Mouse (Mus musculus) midbrain, embryonic 11.5 days (tissue): ENCODE measurements at regions not wholly inside any gene's neighbourhood (a gene's known extent, or its start where the extent isn't known, plus 50 kb on each side); places are given as distances from the start of the nearest gene placed in this dataset.
"Not testable (repeated sequence)": the region's sequence is repeated elsewhere in the genome, so short reads cannot be mapped to it uniquely, and the experiment has no call there.

Source experiments
- ATAC-seq: fragments of 200-750 bp; cut with Nextera tagmentation; 2 replicates; pipeline ENCODE4 v1.8.0; 2017; ENCODE audit warnings: moderate TSS enrichment, moderate library complexity; ENCODE audit not compliant: low FRiP score
- DNase-seq: peaks from one replicate; pipeline ENCODE4 v3.0.0; 2015; ENCODE audit warnings: low spot score; ENCODE audit errors: missing footprints
- H3K27ac ChIP-seq: fragments of 300-500 bp; sonication (generic); 2 replicates; pipeline ENCODE4 v1.5.1; 2014; ENCODE audit warnings: low read depth, low read length
- H3K27me3 ChIP-seq: fragments of 300-500 bp; sonication (generic); 2 replicates; pipeline ENCODE4 v1.6.1; 2014; ENCODE audit warnings: mild to moderate bottlenecking, low read length, moderate library complexity, mixed read lengths; ENCODE audit not compliant: control insufficient read depth, insufficient read depth
- H3K36me3 ChIP-seq: fragments of 300-500 bp; sonication (generic); 2 replicates; pipeline ENCODE4 v1.6.1; 2014; ENCODE audit warnings: mild to moderate bottlenecking, low read length, moderate library complexity, mixed read lengths; ENCODE audit not compliant: control insufficient read depth, insufficient read depth
- H3K4me1 ChIP-seq: fragments of 300-500 bp; sonication (generic); 2 replicates; pipeline ENCODE4 v1.6.1; 2014; ENCODE audit warnings: low read length; ENCODE audit not compliant: control insufficient read depth, insufficient read depth
- H3K4me2 ChIP-seq: fragments of 300-500 bp; sonication (generic); 2 replicates; pipeline ENCODE4 v1.6.1; 2014; ENCODE audit warnings: mild to moderate bottlenecking, moderate library complexity
- H3K4me3 ChIP-seq: fragments of 300-500 bp; sonication (generic); 2 replicates; pipeline ENCODE4 v1.5.1; 2014; ENCODE audit warnings: low read depth, low read length
- H3K9ac ChIP-seq: fragments of 300-500 bp; sonication (generic); 2 replicates; pipeline ENCODE4 v1.6.1; 2014; ENCODE audit warnings: low read length
- H3K9me3 ChIP-seq: fragments of 300-500 bp; sonication (generic); 2 replicates; pipeline ENCODE4 v1.6.1; 2016; ENCODE audit warnings: low read length; ENCODE audit not compliant: control insufficient read depth
- WGBS: fragments of 180-500 bp; shearing (Covaris S2); extraction: QIAGEN DNeasy Blood & Tissue Kit; methylation state at CpG from one replicate; pipeline ENCODE4 v1.1.7; 2014; 5-methylcytosine and 5-hydroxymethylcytosine counted together

GRCm38 (mm10) chrX:110269652-110270051 is 544.4 kb upstream of the Pou3f4 start:
- no peak for ATAC-seq
- no peaks in the 10 kb centered on the region for H3K4me1 ChIP-seq
- no peak overlapping the region for H3K9ac ChIP-seq
- no peaks in the 10 kb centered on the region for H3K27me3 ChIP-seq
- no peak overlapping the region for H3K27ac ChIP-seq
- DNase-seq = no peak
- H3K36me3 ChIP-seq = no peaks in the 10 kb centered on the region
- no peak overlapping the region for H3K4me3 ChIP-seq
- H3K9me3 ChIP-seq = no peaks in the 10 kb centered on the region
- no peak overlapping the region for H3K4me2 ChIP-seq

GRCm38 (mm10) chrX:110274277-110274676 is 539.8 kb upstream of the Pou3f4 start:
- 96% methylated on average over 2 of the region's 3 CpGs for WGBS
- not testable (repeated sequence) for H3K4me2 ChIP-seq, H3K4me1 ChIP-seq

GRCm38 (mm10) chrX:110275390-110275789 is 538.7 kb upstream of the Pou3f4 start:
- DNase-seq (no peak), ATAC-seq (no peak)
- H3K9me3 ChIP-seq = no peaks in the 10 kb centered on the region; the same call in 1 of the 2 replicates
- H3K9ac ChIP-seq = no peak overlapping the region
- H3K27me3 ChIP-seq = no peaks in the 10 kb centered on the region
- 96% methylated on average over 4 of the region's 4 CpGs for WGBS
- H3K4me1 ChIP-seq = no peaks in the 10 kb centered on the region
- H3K4me2 ChIP-seq = no peak overlapping the region
- H3K4me3 ChIP-seq = no peak overlapping the region
- no peak overlapping the region for H3K27ac ChIP-seq
- H3K36me3 ChIP-seq = no peaks in the 10 kb centered on the region

More at GRCm38 (mm10) chrX:110274277-110274676, 539.8 kb upstream of the Pou3f4 start:
- not testable (repeated sequence) for ATAC-seq, H3K36me3 ChIP-seq, H3K9ac ChIP-seq, DNase-seq, H3K27ac ChIP-seq, H3K4me3 ChIP-seq, H3K9me3 ChIP-seq, H3K27me3 ChIP-seq

GRCm38 (mm10) chrX:110275830-110276229 is 538.2 kb upstream of the Pou3f4 start:
- DNase-seq = no peak
- Histone ChIP-seq H3K4me1 (no peaks in the 10 kb centered on the region), H3K27me3 (no peaks in the 10 kb centered on the region), H3K4me2 (no peak overlapping the region), H3K9ac (no peak overlapping the region), H3K4me3 (no peak overlapping the region), H3K27ac (no peak overlapping the region), H3K36me3 (no peaks in the 10 kb centered on the region), H3K9me3 (no peaks in the 10 kb centered on the region; the same call in 1 of the 2 replicates)
- WGBS = 85% methylated on average over 3 of the region's 3 CpGs
- no peak for ATAC-seq

- Histone ChIP-seq H3K4me3 (no peak overlapping the region), H3K27me3 (no peaks in the 10 kb centered on the region), H3K36me3 (no peaks in the 10 kb centered on the region), H3K27ac (no peak overlapping the region), H3K4me1 (no peaks in the 10 kb centered on the region), H3K4me2 (no peak overlapping the region), H3K9me3 (no peaks in the 10 kb centered on the region; the same call in 1 of the 2 replicates), H3K9ac (no peak overlapping the region)
- DNase-seq (no peak), ATAC-seq (no peak)
- WGBS = 91% methylated on average over 14 of the region's 14 CpGs
Measured at GRCm38 (mm10) chrX:110279492-110280213, 534.4 kb upstream of the Pou3f4 start.

- DNase-seq, H3K27ac ChIP-seq, H3K9me3 ChIP-seq, H3K4me1 ChIP-seq, ATAC-seq, H3K9ac ChIP-seq, H3K36me3 ChIP-seq, H3K4me2 ChIP-seq, H3K4me3 ChIP-seq, H3K27me3 ChIP-seq: not testable (repeated sequence)
- WGBS = 93% methylated on average over 13 of the region's 13 CpGs
Measured at GRCm38 (mm10) chrX:110281389-110281872, 532.6 kb upstream of the Pou3f4 start.

- Histone ChIP-seq H3K4me1 (no peaks in the 10 kb centered on the region), H3K4me2 (no peak overlapping the region), H3K27me3 (no peaks in the 10 kb centered on the region), H3K4me3 (no peak overlapping the region), H3K9me3 (no peaks in the 10 kb centered on the region; the same call in 1 of the 2 replicates), H3K9ac (no peak overlapping the region), H3K27ac (no peak overlapping the region), H3K36me3 (no peaks in the 10 kb centered on the region)
- 50% methylated on average over 1 of the region's 1 CpGs for WGBS
- DNase-seq = no peak
- ATAC-seq = no peak
Measured at GRCm38 (mm10) chrX:110281929-110282328, 532.2 kb upstream of the Pou3f4 start.

- Histone ChIP-seq H3K36me3 (no peaks in the 10 kb centered on the region), H3K9ac (no peak overlapping the region), H3K4me3 (no peak overlapping the region), H3K27ac (no peak overlapping the region), H3K27me3 (no peaks in the 10 kb centered on the region), H3K4me1 (no peaks in the 10 kb centered on the region), H3K4me2 (no peak overlapping the region), H3K9me3 (no peaks in the 10 kb centered on the region)
- ATAC-seq = no peak
- WGBS = 77% methylated on average over 1 of the region's 1 CpGs
- no peak for DNase-seq
Measured at GRCm38 (mm10) chrX:110289397-110289796, 524.7 kb upstream of the Pou3f4 start.

- H3K9ac ChIP-seq = no peak overlapping the region
- 24% methylated on average over 2 of the region's 2 CpGs for WGBS
- H3K36me3 ChIP-seq = no peaks in the 10 kb centered on the region
- no peak overlapping the region for H3K27ac ChIP-seq
- H3K27me3 ChIP-seq = no peaks in the 10 kb centered on the region
- H3K4me1 ChIP-seq = peaks cover 5% of the 10 kb centered on the region
- DNase-seq = peak; percentile 83
- no peak overlapping the region for H3K4me3 ChIP-seq
- H3K9me3 ChIP-seq = no peaks in the 10 kb centered on the region
- no peak overlapping the region for H3K4me2 ChIP-seq
- ATAC-seq = peak; percentile 95
Measured at GRCm38 (mm10) chrX:110307645-110308044, 506.4 kb upstream of the Pou3f4 start.
